Mouse (Mus musculus): ENCODE data around the gene Trp53bp2. TPM values are rescaled to one million over a fixed set of nuclear protein-coding genes. Genes with fewer than 3 reads are reported as not detected.

Gene Trp53bp2
- polyA plus RNA-seq, 1 experiment, result 23.7 TPM

GRCm38 (mm10) chr1:182409401-182410173 is 615 bp downstream of the Trp53bp2 start:
- no peaks in the 10 kb centered on the region for H3K27me3 ChIP-seq (ENCODE audit: control insufficient read depth, insufficient read depth, low read length, poor library complexity, severe bottlenecking)
- peak overlapping the region; percentile 99 for H3K9ac ChIP-seq (ENCODE audit: low read depth, poor library complexity, severe bottlenecking)
- no peaks in the 10 kb centered on the region for H3K9me3 ChIP-seq (replicated peaks; ENCODE audit: control insufficient read depth, insufficient read depth, low read length, poor library complexity, severe bottlenecking)
- no peak for TF ChIP-seq CTCF (IDR thresholded peaks at IDR 0.05; ENCODE audit: low read depth, low read length)
- no peak for TF ChIP-seq POLR2A (IDR thresholded peaks at IDR 0.05; ENCODE audit: insufficient read depth, low read length)
- TF ChIP-seq EP300 (IDR thresholded peaks at IDR 0.05; ENCODE audit: insufficient read depth, low read depth, low read length), result no peak
- H3K4me1 ChIP-seq (ENCODE audit: control insufficient read depth, insufficient read depth, low read length), result no peaks in the 10 kb centered on the region
- peak overlapping the region; percentile 57; the same call in 1 of the 2 replicates for H3K27ac ChIP-seq (ENCODE audit: insufficient read depth, low read length)
- no peaks in the 10 kb centered on the region for H3K36me3 ChIP-seq (ENCODE audit: control insufficient read depth, insufficient read depth, low read length, poor library complexity, severe bottlenecking)
- H3K4me3 ChIP-seq (ENCODE audit: low read depth, low read length), result peak overlapping the region; percentile 83

DNA sequence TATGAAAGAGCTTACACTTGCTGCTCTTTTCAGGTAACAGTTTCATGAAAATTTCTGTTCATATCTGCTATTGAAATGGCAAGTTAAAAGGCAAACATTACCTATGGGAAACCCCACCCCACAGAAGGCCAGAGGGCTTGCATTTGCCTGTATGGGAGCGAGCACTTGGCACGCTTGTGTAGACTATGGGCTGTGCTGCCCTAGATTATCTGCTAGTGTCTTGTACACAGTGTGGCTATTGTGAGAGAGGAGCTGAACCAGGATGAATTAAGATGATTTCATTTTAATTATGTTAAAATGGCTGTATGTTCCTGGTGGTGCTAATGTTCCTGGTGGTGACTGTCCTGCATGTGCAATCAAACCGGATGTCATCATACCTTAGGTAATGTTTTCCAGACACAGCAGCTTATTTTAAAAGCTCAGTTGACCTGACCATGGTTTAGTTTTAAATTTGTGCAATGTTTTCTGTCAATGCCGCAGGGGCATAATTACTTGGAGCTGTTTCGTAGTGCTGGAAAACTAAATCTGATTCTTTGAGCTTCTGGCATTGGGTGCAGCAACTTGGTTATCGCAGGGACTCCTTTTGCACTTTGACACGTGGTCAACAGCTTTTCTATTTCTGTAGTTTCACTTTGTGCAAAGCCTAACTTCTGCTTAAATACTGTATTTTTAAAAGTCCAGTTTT is 3.8 kb downstream of the Trp53bp2 start:
- Histone ChIP-seq H3K9ac (ENCODE audit: low read depth, poor library complexity, severe bottlenecking) (no peak overlapping the region), H3K9me3 (replicated peaks; ENCODE audit: control insufficient read depth, insufficient read depth, low read length, poor library complexity, severe bottlenecking) (no peaks in the 10 kb centered on the region), H3K4me3 (ENCODE audit: low read depth, low read length) (no peak overlapping the region), H3K27ac (ENCODE audit: insufficient read depth, low read length) (no peak overlapping the region), H3K36me3 (ENCODE audit: control insufficient read depth, insufficient read depth, low read length, poor library complexity, severe bottlenecking) (no peaks in the 10 kb centered on the region), H3K27me3 (ENCODE audit: control insufficient read depth, insufficient read depth, low read length, poor library complexity, severe bottlenecking) (no peaks in the 10 kb centered on the region), H3K4me1 (ENCODE audit: control insufficient read depth, insufficient read depth, low read length) (no peaks in the 10 kb centered on the region)
- TF ChIP-seq CTCF (IDR thresholded peaks at IDR 0.05; ENCODE audit: low read depth, low read length) (no peak), POLR2A (IDR thresholded peaks at IDR 0.05; ENCODE audit: insufficient read depth, low read length) (no peak), EP300 (IDR thresholded peaks at IDR 0.05; ENCODE audit: insufficient read depth, low read depth, low read length) (no peak)

GRCm38 (mm10) chr1:182419481-182419880 is 10.5 kb downstream of the Trp53bp2 start:
- no peaks in the 10 kb centered on the region for H3K27me3 ChIP-seq (ENCODE audit: control insufficient read depth, insufficient read depth, low read length, poor library complexity, severe bottlenecking)
- no peak overlapping the region for H3K4me3 ChIP-seq (ENCODE audit: low read depth, low read length)
- H3K9me3 ChIP-seq (replicated peaks; ENCODE audit: control insufficient read depth, insufficient read depth, low read length, poor library complexity, severe bottlenecking), result no peaks in the 10 kb centered on the region
- no peaks in the 10 kb centered on the region for H3K36me3 ChIP-seq (ENCODE audit: control insufficient read depth, insufficient read depth, low read length, poor library complexity, severe bottlenecking)
- no peaks in the 10 kb centered on the region for H3K4me1 ChIP-seq (ENCODE audit: control insufficient read depth, insufficient read depth, low read length)
- TF ChIP-seq CTCF (IDR thresholded peaks at IDR 0.05; ENCODE audit: low read depth, low read length) (no peak), POLR2A (IDR thresholded peaks at IDR 0.05; ENCODE audit: insufficient read depth, low read length) (no peak), EP300 (IDR thresholded peaks at IDR 0.05; ENCODE audit: insufficient read depth, low read depth, low read length) (no peak)
- H3K9ac ChIP-seq (ENCODE audit: low read depth, poor library complexity, severe bottlenecking), result no peak overlapping the region
- H3K27ac ChIP-seq (ENCODE audit: insufficient read depth, low read length), result no peak overlapping the region

DNA sequence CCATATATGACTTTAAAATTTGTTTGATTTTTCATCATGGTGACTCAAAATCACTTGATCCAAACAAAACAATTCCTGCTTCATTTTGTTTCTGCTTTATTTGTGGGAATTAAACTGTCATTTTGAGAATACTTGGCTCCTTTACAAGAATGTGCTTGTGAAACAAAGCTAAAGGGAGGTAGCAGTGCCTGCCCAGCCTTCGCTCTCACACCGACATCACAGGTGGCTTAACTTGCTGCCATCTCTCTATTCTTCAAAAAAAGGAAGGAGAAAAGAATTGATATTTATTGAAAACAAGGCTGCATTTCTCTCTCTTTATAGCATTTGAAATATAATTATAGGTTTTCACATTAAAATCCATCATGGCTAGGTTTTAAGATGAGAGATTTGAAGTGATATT is 15.3 kb downstream of the Trp53bp2 start:
- no peak overlapping the region for H3K4me3 ChIP-seq (ENCODE audit: low read depth, low read length)
- no peaks in the 10 kb centered on the region for H3K9me3 ChIP-seq (replicated peaks; ENCODE audit: control insufficient read depth, insufficient read depth, low read length, poor library complexity, severe bottlenecking)
- no peak overlapping the region for H3K9ac ChIP-seq (ENCODE audit: low read depth, poor library complexity, severe bottlenecking)
- no peak overlapping the region for H3K27ac ChIP-seq (ENCODE audit: insufficient read depth, low read length)
- no peaks in the 10 kb centered on the region for H3K36me3 ChIP-seq (ENCODE audit: control insufficient read depth, insufficient read depth, low read length, poor library complexity, severe bottlenecking)
- no peak for TF ChIP-seq CTCF (IDR thresholded peaks at IDR 0.05; ENCODE audit: low read depth, low read length)
- no peak for TF ChIP-seq POLR2A (IDR thresholded peaks at IDR 0.05; ENCODE audit: insufficient read depth, low read length)
- TF ChIP-seq EP300 (IDR thresholded peaks at IDR 0.05; ENCODE audit: insufficient read depth, low read depth, low read length), result no peak
- no peaks in the 10 kb centered on the region for H3K4me1 ChIP-seq (ENCODE audit: control insufficient read depth, insufficient read depth, low read length)
- H3K27me3 ChIP-seq (ENCODE audit: control insufficient read depth, insufficient read depth, low read length, poor library complexity, severe bottlenecking), result no peaks in the 10 kb centered on the region

GRCm38 (mm10) chr1:182425176-182425575 is 16.2 kb downstream of the Trp53bp2 start:
- no peaks in the 10 kb centered on the region for H3K4me1 ChIP-seq (ENCODE audit: control insufficient read depth, insufficient read depth, low read length)
- no peak overlapping the region for H3K9ac ChIP-seq (ENCODE audit: low read depth, poor library complexity, severe bottlenecking)
- no peak for TF ChIP-seq EP300 (IDR thresholded peaks at IDR 0.05; ENCODE audit: insufficient read depth, low read depth, low read length)
- TF ChIP-seq POLR2A (IDR thresholded peaks at IDR 0.05; ENCODE audit: insufficient read depth, low read length), result no peak
- no peak for TF ChIP-seq CTCF (IDR thresholded peaks at IDR 0.05; ENCODE audit: low read depth, low read length)

DNA sequence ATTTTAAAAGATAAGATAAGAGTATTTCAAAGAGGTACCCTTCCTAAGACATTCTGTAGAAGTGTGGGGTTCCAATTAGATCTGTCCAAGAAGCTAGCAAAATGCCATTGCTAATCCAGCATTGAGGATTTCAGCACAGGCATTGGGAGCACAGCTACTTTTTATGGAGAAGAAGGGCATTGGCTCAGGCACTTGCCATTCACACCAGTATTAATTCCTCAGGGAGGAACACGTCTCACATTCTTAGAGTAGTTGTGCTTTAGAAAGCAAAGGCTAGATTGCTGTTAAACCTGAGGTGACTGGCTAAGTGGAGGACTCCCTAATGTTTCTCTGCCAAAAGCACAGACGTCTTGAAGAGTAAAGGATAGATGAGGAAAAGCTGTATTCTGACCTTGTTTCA is 17.5 kb downstream of the Trp53bp2 start:
- Histone ChIP-seq H3K4me1 (ENCODE audit: control insufficient read depth, insufficient read depth, low read length) (no peaks in the 10 kb centered on the region), H3K27ac (ENCODE audit: insufficient read depth, low read length) (no peak overlapping the region), H3K4me3 (ENCODE audit: low read depth, low read length) (no peak overlapping the region), H3K27me3 (ENCODE audit: control insufficient read depth, insufficient read depth, low read length, poor library complexity, severe bottlenecking) (no peaks in the 10 kb centered on the region), H3K9ac (ENCODE audit: low read depth, poor library complexity, severe bottlenecking) (no peak overlapping the region), H3K36me3 (ENCODE audit: control insufficient read depth, insufficient read depth, low read length, poor library complexity, severe bottlenecking) (0 out of 2 replicates have a peak, but pooled peaks cover 1% of the 10 kb centered on the region), H3K9me3 (replicated peaks; ENCODE audit: control insufficient read depth, insufficient read depth, low read length, poor library complexity, severe bottlenecking) (no peaks in the 10 kb centered on the region)
- TF ChIP-seq EP300 (IDR thresholded peaks at IDR 0.05; ENCODE audit: insufficient read depth, low read depth, low read length), result no peak
- TF ChIP-seq POLR2A (IDR thresholded peaks at IDR 0.05; ENCODE audit: insufficient read depth, low read length), result no peak
- TF ChIP-seq CTCF (IDR thresholded peaks at IDR 0.05; ENCODE audit: low read depth, low read length), result no peak

More at GRCm38 (mm10) chr1:182425176-182425575, 16.2 kb downstream of the Trp53bp2 start:
- no peaks in the 10 kb centered on the region for H3K27me3 ChIP-seq (ENCODE audit: control insufficient read depth, insufficient read depth, low read length, poor library complexity, severe bottlenecking)
- H3K36me3 ChIP-seq (ENCODE audit: control insufficient read depth, insufficient read depth, low read length, poor library complexity, severe bottlenecking), result no peaks in the 10 kb centered on the region
- no peak overlapping the region for H3K4me3 ChIP-seq (ENCODE audit: low read depth, low read length)
- no peaks in the 10 kb centered on the region for H3K9me3 ChIP-seq (replicated peaks; ENCODE audit: control insufficient read depth, insufficient read depth, low read length, poor library complexity, severe bottlenecking)
- no peak overlapping the region for H3K27ac ChIP-seq (ENCODE audit: insufficient read depth, low read length)
